Mouse (Mus musculus) C2C12 (cell line): ENCODE data around the gene Acot7. TPM values are rescaled to one million over a fixed set of nuclear protein-coding genes. Genes with fewer than 3 reads are reported as not detected.

Experiments used
- H3K27me3 ChIP-seq: one replicate; pipeline ENCODE4 v1.6.1; 2011; ENCODE audit not compliant: control insufficient read depth, insufficient read depth, insufficient read length
- H3K36me3 ChIP-seq: one replicate; pipeline ENCODE4 v1.6.1; 2011; ENCODE audit not compliant: control insufficient read depth, insufficient read depth
- H3K4me3 ChIP-seq: one replicate; pipeline ENCODE4 v1.5.1; 2011; ENCODE audit warnings: mild to moderate bottlenecking, control low read depth; ENCODE audit not compliant: poor library complexity, insufficient read depth, severe bottlenecking
- H3K79me2 ChIP-seq: one replicate; pipeline ENCODE4 v1.6.1; 2011; ENCODE audit not compliant: control insufficient read depth, insufficient read depth
- H3K79me3 ChIP-seq: one replicate; pipeline ENCODE4 v1.6.1; 2011; ENCODE audit warnings: low read depth, control low read depth
- H3ac ChIP-seq: one replicate; pipeline ENCODE3; 2011; ENCODE audit warnings: low read depth; ENCODE audit not compliant: control insufficient read depth, insufficient read length
- CEBPB ChIP-seq: IDR thresholded peaks from one replicate; pipeline ENCODE4 v1.6.1; 2011; ENCODE audit warnings: low read depth, mild to moderate bottlenecking, control low read depth, moderate library complexity
- CTCF ChIP-seq: IDR thresholded peaks from one replicate; pipeline ENCODE4 v1.5.1; 2011; ENCODE audit not compliant: control insufficient read depth, insufficient read depth, insufficient read length
- FOSL1 ChIP-seq: IDR thresholded peaks from one replicate; pipeline ENCODE4 v1.8.0; 2011; ENCODE audit warnings: mild to moderate bottlenecking, low read length; ENCODE audit not compliant: poor library complexity, insufficient read depth, severe bottlenecking
- MAX ChIP-seq: IDR thresholded peaks from one replicate; pipeline ENCODE4 v1.6.1; 2011; ENCODE audit warnings: mild to moderate bottlenecking, control low read depth
- MYOD1 ChIP-seq: IDR thresholded peaks from one replicate; pipeline ENCODE4 v1.6.1; 2011; ENCODE audit warnings: low read depth; ENCODE audit not compliant: control insufficient read depth, insufficient read length
- MYOG ChIP-seq: IDR thresholded peaks from one replicate; pipeline ENCODE4 v1.6.1; 2011; ENCODE audit not compliant: control insufficient read depth, insufficient read length; ENCODE audit errors: extremely low read depth
- USF1 ChIP-seq: IDR thresholded peaks from one replicate; pipeline ENCODE4 v1.6.1; 2011; ENCODE audit warnings: low read depth, mild to moderate bottlenecking, control low read depth, moderate library complexity
- polyA plus RNA-seq: library from polyadenylated mRNA; unstranded; fragments of >200 nt; fragmentation: generic; extraction: Trizol; gene quantifications from one replicate; pipeline ENCODE4 v1.2.1, GENCODE M21; 2012; ENCODE audit warnings: missing spikeins

Gene Acot7
- polyA plus RNA-seq, 1 experiment, result 344 TPM

GRCm38 (mm10) chr4:152196276-152196675 is 18.3 kb downstream of the Acot7 start:
- no peak overlapping the region for H3ac ChIP-seq
- peaks cover 100% of the 10 kb centered on the region for H3K79me2 ChIP-seq
- peaks cover 88% of the 10 kb centered on the region for H3K79me3 ChIP-seq
- no peaks in the 10 kb centered on the region for H3K27me3 ChIP-seq
- TF ChIP-seq USF1 (no peak), CEBPB (no peak), FOSL1 (no peak), MAX (no peak), CTCF (no peak), MYOD1 (no peak), MYOG (no peak)
- H3K4me3 ChIP-seq, result no peak overlapping the region
- peaks cover 7% of the 10 kb centered on the region for H3K36me3 ChIP-seq

- no peak for TF ChIP-seq CTCF
- no peak for TF ChIP-seq CEBPB
- TF ChIP-seq MYOD1, result no peak
- no peak for TF ChIP-seq MYOG
- TF ChIP-seq USF1, result no peak
- no peak for TF ChIP-seq MAX
- TF ChIP-seq FOSL1, result no peak
- Histone ChIP-seq H3ac (no peak overlapping the region), H3K79me3 (peaks cover 89% of the 10 kb centered on the region)
Measured at GRCm38 (mm10) chr4:152197545-152197944, 19.6 kb downstream of the Acot7 start.

GRCm38 (mm10) chr4:152199617-152200016 is 21.7 kb downstream of the Acot7 start:
- Histone ChIP-seq H3K36me3 (peaks cover 7% of the 10 kb centered on the region), H3K79me2 (peaks cover 100% of the 10 kb centered on the region), H3K4me3 (no peak overlapping the region), H3K79me3 (peaks cover 84% of the 10 kb centered on the region), H3K27me3 (no peaks in the 10 kb centered on the region), H3ac (no peak overlapping the region)
- TF ChIP-seq FOSL1 (no peak), USF1 (no peak), MAX (no peak), MYOG (no peak), CTCF (no peak), CEBPB (no peak), MYOD1 (no peak)

More at GRCm38 (mm10) chr4:152197545-152197944, 19.6 kb downstream of the Acot7 start:
- Histone ChIP-seq H3K27me3 (no peaks in the 10 kb centered on the region), H3K4me3 (no peak overlapping the region), H3K79me2 (peaks cover 100% of the 10 kb centered on the region), H3K36me3 (peaks cover 7% of the 10 kb centered on the region)

- H3K79me2 ChIP-seq, result peaks cover 100% of the 10 kb centered on the region
Measured at GRCm38 (mm10) chr4:152201492-152201891, 23.6 kb downstream of the Acot7 start.

GRCm38 (mm10) chr4:152202418-152202817 is 24.5 kb downstream of the Acot7 start:
- peaks cover 83% of the 10 kb centered on the region for H3K79me3 ChIP-seq
- peaks cover 4% of the 10 kb centered on the region for H3K36me3 ChIP-seq
- TF ChIP-seq CEBPB, result no peak
- no peak overlapping the region for H3ac ChIP-seq
- peaks cover 100% of the 10 kb centered on the region for H3K79me2 ChIP-seq
- no peaks in the 10 kb centered on the region for H3K27me3 ChIP-seq
- no peak overlapping the region for H3K4me3 ChIP-seq

More at GRCm38 (mm10) chr4:152201492-152201891, 23.6 kb downstream of the Acot7 start:
- H3K4me3 ChIP-seq, result no peak overlapping the region
- peaks cover 7% of the 10 kb centered on the region for H3K36me3 ChIP-seq
- peaks cover 84% of the 10 kb centered on the region for H3K79me3 ChIP-seq
- H3K27me3 ChIP-seq, result no peaks in the 10 kb centered on the region
- no peak overlapping the region for H3ac ChIP-seq
- TF ChIP-seq MAX (no peak), CTCF (no peak), MYOD1 (no peak), FOSL1 (no peak), CEBPB (no peak), USF1 (no peak), MYOG (no peak)

- TF ChIP-seq USF1 (no peak), FOSL1 (no peak), CEBPB (no peak), CTCF (no peak), MYOG (no peak), MAX (no peak), MYOD1 (no peak)
- H3K4me3 ChIP-seq, result no peak overlapping the region
- peaks cover 82% of the 10 kb centered on the region for H3K79me3 ChIP-seq
- no peaks in the 10 kb centered on the region for H3K27me3 ChIP-seq
- peaks cover 100% of the 10 kb centered on the region for H3K79me2 ChIP-seq
- H3ac ChIP-seq, result no peak overlapping the region
- peaks cover 5% of the 10 kb centered on the region for H3K36me3 ChIP-seq
Measured at GRCm38 (mm10) chr4:152202905-152203304, 25.0 kb downstream of the Acot7 start.
